Mouse (Mus musculus): ENCODE data around the gene Map3k13. TPM values are rescaled to one million over a fixed set of nuclear protein-coding genes. Genes with fewer than 3 reads are reported as not detected.
"Not testable (repeated sequence)": the region's sequence is repeated elsewhere in the genome, so short reads cannot be mapped to it uniquely, and the experiment has no call there.

The Map3k13 gene
- polyA plus RNA-seq, 1 experiment from 2014 or later, result 1.7 TPM

DNA sequence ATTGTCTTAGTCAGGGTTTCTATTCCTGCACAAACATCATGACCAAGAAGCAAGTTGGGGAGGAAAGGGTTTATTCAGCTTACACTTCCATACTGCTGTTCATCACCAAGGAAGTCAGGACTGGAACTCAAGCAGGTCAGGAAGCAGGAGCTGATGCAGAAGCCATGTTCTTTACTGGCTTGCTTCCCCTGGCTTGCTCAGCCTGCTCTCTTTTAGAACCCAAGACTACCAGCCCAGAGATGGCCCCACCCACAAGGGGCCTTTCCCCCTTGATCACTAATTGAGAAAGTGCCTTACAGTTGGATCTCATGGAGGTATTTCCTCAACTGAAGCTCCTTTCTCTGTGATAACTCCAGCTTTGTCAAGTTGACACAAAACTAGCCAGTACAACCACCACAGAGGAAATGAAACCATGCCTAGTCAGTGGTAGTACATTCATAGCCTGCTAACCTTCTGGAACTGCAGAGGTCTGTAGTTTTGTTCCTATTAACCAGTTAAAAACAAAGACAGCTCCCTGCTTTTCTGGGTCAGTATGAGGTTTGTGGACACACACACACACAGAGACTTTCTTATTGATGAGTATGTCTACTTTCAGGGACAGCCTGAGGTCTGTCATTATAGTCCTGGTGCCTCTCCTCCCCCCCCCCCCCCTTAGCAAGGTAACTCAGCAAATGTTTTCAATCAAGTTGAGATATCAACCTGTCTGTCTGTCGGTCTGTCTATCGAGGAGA is 901 bp upstream of the Map3k13 start:
- WGBS, result 27% methylated on average over 2 of the region's 2 CpGs
- H3K4me2 ChIP-seq (ENCODE audit: low read length), result peak overlapping the region; percentile 74
- H3K9me3 ChIP-seq (ENCODE audit: control insufficient read depth, low read length); H3K36me3 ChIP-seq (ENCODE audit: control insufficient read depth, insufficient read depth, low read length); DNase-seq (ENCODE audit: low spot score); H3K27me3 ChIP-seq (replicated peaks; ENCODE audit: control insufficient read depth, insufficient read depth, low read length); H3K27ac ChIP-seq (ENCODE audit: low read depth); H3K4me1 ChIP-seq (replicated peaks; ENCODE audit: control insufficient read depth, insufficient read depth, low read length): not testable (repeated sequence)
- ATAC-seq (replicated peaks; ENCODE audit: low FRiP score, low TSS enrichment, low read depth), result peak; percentile 1; the same call in 1 of the 2 replicates
- H3K4me3 ChIP-seq (ENCODE audit: low read depth, low read length), result peak overlapping the region; percentile 88
- H3K9ac ChIP-seq (ENCODE audit: low read length), result peak overlapping the region; percentile 74

GRCm38 (mm10) chr16:21794697-21795045 is 525 bp downstream of the Map3k13 start:
- ATAC-seq (replicated peaks; ENCODE audit: low FRiP score, low TSS enrichment, low read depth) (no peak), DNase-seq (ENCODE audit: low spot score) (no peak)
- H3K4me1 ChIP-seq (replicated peaks; ENCODE audit: control insufficient read depth, insufficient read depth, low read length), result 0 out of 2 replicates have a peak, but pooled peaks cover 4% of the 10 kb centered on the region
- peak overlapping the region; percentile 88 for H3K4me3 ChIP-seq (ENCODE audit: low read depth, low read length)
- WGBS, result 1% methylated on average over 14 of the region's 14 CpGs
- peak overlapping the region; percentile 74 for H3K4me2 ChIP-seq (ENCODE audit: low read length)
- peak overlapping the region; percentile 74 for H3K9ac ChIP-seq (ENCODE audit: low read length)
- no peaks in the 10 kb centered on the region for H3K9me3 ChIP-seq (ENCODE audit: control insufficient read depth, low read length)
- H3K27ac ChIP-seq (ENCODE audit: low read depth), result peak overlapping the region; percentile 82
- H3K36me3 ChIP-seq (ENCODE audit: control insufficient read depth, insufficient read depth, low read length), result no peaks in the 10 kb centered on the region
- no peaks in the 10 kb centered on the region for H3K27me3 ChIP-seq (replicated peaks; ENCODE audit: control insufficient read depth, insufficient read depth, low read length)

DNA sequence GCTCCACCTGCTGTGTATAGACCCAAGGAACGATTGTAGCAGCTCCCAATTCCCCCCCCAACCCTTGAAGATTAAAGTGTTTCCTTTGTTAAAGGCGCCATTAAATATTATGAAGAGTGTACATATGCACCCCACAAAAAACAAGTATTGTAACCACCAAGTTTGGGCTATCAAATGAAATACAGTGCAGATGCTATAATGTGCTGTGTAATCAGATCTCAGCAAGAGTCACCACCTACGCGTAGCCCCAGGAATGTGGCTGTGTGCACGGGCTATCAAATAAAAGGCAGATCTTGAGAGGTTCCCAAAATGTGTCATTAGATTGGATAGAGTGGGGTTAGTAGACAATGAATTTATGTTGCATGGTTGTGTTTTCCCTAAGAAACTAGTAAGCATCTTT is 925 bp downstream of the Map3k13 start:
- Histone ChIP-seq H3K4me2 (ENCODE audit: low read length) (peak overlapping the region; percentile 74), H3K4me3 (ENCODE audit: low read depth, low read length) (peak overlapping the region; percentile 88), H3K9me3 (ENCODE audit: control insufficient read depth, low read length) (no peaks in the 10 kb centered on the region), H3K9ac (ENCODE audit: low read length) (peak overlapping the region; percentile 74; the same call in 1 of the 2 replicates), H3K27ac (ENCODE audit: low read depth) (no peak overlapping the region), H3K36me3 (ENCODE audit: control insufficient read depth, insufficient read depth, low read length) (no peaks in the 10 kb centered on the region), H3K4me1 (replicated peaks; ENCODE audit: control insufficient read depth, insufficient read depth, low read length) (0 out of 2 replicates have a peak, but pooled peaks cover 4% of the 10 kb centered on the region), H3K27me3 (replicated peaks; ENCODE audit: control insufficient read depth, insufficient read depth, low read length) (no peaks in the 10 kb centered on the region)
- DNase-seq (ENCODE audit: low spot score) (no peak), ATAC-seq (replicated peaks; ENCODE audit: low FRiP score, low TSS enrichment, low read depth) (no peak)
- 25% methylated on average over 5 of the region's 5 CpGs for WGBS

DNA sequence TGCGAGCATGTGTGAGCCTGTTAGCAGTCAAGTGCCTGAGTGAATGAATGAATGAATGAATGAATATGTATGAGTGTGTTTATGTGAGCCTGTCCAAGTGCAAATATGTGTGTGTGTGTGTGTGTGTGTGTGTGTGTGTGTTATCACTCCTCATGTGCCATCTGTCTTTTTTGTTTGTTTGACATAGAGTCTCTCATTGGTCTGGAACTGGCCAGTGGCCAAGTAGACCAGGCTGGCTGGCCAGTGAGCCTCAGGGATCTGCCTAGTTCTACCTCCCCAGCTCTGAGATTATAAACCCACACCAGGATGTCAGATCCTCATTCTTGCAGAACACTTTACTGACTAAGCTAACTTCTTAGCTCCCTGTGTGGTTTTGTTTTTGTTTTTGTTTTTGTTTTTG is 10.1 kb downstream of the Map3k13 start:
- no peak overlapping the region for H3K4me2 ChIP-seq (ENCODE audit: low read length)
- WGBS, result 97% methylated on average over 1 of the region's 1 CpGs
- peaks cover 12% of the 10 kb centered on the region; the same call in 1 of the 2 replicates for H3K36me3 ChIP-seq (ENCODE audit: control insufficient read depth, insufficient read depth, low read length)
- DNase-seq (ENCODE audit: low spot score) (no peak), ATAC-seq (replicated peaks; ENCODE audit: low FRiP score, low TSS enrichment, low read depth) (no peak)
- no peak overlapping the region for H3K9ac ChIP-seq (ENCODE audit: low read length)
- no peaks in the 10 kb centered on the region for H3K9me3 ChIP-seq (ENCODE audit: control insufficient read depth, low read length)
- H3K4me1 ChIP-seq (replicated peaks; ENCODE audit: control insufficient read depth, insufficient read depth, low read length), result no peaks in the 10 kb centered on the region
- no peak overlapping the region for H3K4me3 ChIP-seq (ENCODE audit: low read depth, low read length)
- H3K27me3 ChIP-seq (replicated peaks; ENCODE audit: control insufficient read depth, insufficient read depth, low read length), result no peaks in the 10 kb centered on the region
- no peak overlapping the region for H3K27ac ChIP-seq (ENCODE audit: low read depth)

- DNase-seq (ENCODE audit: low spot score), result no peak
- no peak overlapping the region for H3K9ac ChIP-seq (ENCODE audit: low read length)
- 92% methylated on average over 1 of the region's 1 CpGs for WGBS
Observed at GRCm38 (mm10) chr16:21806892-21807291, 12.7 kb downstream of the Map3k13 start.

GRCm38 (mm10) chr16:21807786-21808185 is 13.6 kb downstream of the Map3k13 start:
- H3K27ac ChIP-seq (ENCODE audit: low read depth); H3K4me1 ChIP-seq (replicated peaks; ENCODE audit: control insufficient read depth, insufficient read depth, low read length); H3K9me3 ChIP-seq (ENCODE audit: control insufficient read depth, low read length); H3K4me3 ChIP-seq (ENCODE audit: low read depth, low read length); H3K27me3 ChIP-seq (replicated peaks; ENCODE audit: control insufficient read depth, insufficient read depth, low read length); ATAC-seq (replicated peaks; ENCODE audit: low FRiP score, low TSS enrichment, low read depth); H3K4me2 ChIP-seq (ENCODE audit: low read length); H3K9ac ChIP-seq (ENCODE audit: low read length); DNase-seq (ENCODE audit: low spot score); H3K36me3 ChIP-seq (ENCODE audit: control insufficient read depth, insufficient read depth, low read length): not testable (repeated sequence)
- 91% methylated on average over 7 of the region's 7 CpGs for WGBS

More at GRCm38 (mm10) chr16:21806892-21807291, 12.7 kb downstream of the Map3k13 start:
- H3K4me2 ChIP-seq (ENCODE audit: low read length), result no peak overlapping the region
- H3K27me3 ChIP-seq (replicated peaks; ENCODE audit: control insufficient read depth, insufficient read depth, low read length), result no peaks in the 10 kb centered on the region
- no peak overlapping the region for H3K4me3 ChIP-seq (ENCODE audit: low read depth, low read length)
- peaks cover 5% of the 10 kb centered on the region; the same call in 1 of the 2 replicates for H3K36me3 ChIP-seq (ENCODE audit: control insufficient read depth, insufficient read depth, low read length)
- no peak overlapping the region for H3K27ac ChIP-seq (ENCODE audit: low read depth)
- no peak for ATAC-seq (replicated peaks; ENCODE audit: low FRiP score, low TSS enrichment, low read depth)
- no peaks in the 10 kb centered on the region for H3K9me3 ChIP-seq (ENCODE audit: control insufficient read depth, low read length)
- no peaks in the 10 kb centered on the region for H3K4me1 ChIP-seq (replicated peaks; ENCODE audit: control insufficient read depth, insufficient read depth, low read length)

DNA sequence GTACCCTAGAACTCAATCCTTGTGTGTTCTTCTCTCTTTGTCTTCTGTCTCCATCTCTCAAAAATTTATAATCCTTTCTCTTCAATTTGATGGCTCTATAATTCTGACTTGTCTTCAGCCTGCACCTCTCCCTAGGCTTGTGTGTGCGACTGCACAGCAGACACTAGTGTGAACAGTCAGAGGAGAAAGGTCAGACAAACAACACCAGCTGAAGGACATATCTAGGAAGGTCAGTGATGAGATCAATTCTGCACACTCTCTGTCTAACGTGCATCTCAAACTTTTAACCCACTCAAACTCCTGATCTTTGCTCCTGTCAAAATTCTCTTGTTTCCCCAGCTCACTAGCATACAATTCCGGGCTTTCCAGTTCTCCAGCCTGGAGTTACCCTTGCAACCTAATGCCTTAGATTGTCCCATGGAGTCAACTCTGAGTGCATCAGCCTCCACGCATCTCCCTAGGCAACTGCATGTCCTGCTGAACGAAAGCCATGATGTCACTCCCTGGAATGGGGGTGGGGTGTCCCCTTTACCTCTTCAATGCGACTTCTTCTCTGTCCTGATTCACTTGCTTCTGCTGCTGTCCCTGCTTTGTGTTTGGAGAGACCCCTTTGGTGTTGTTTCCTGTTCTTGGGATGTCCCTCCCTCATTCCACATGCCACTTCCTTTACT is 19.2 kb downstream of the Map3k13 start:
- no peak overlapping the region for H3K4me2 ChIP-seq (ENCODE audit: low read length)
- H3K27ac ChIP-seq (ENCODE audit: low read depth), result no peak overlapping the region

GRCm38 (mm10) chr16:21814861-21815668 is 20.9 kb downstream of the Map3k13 start:
- 0 out of 2 replicates have a peak overlapping the region, but pooled peaks have one; percentile 14 for H3K4me2 ChIP-seq (ENCODE audit: low read length)
- H3K9ac ChIP-seq (ENCODE audit: low read length), result no peak overlapping the region
- ATAC-seq (replicated peaks; ENCODE audit: low FRiP score, low TSS enrichment, low read depth), result no peak
- no peaks in the 10 kb centered on the region for H3K4me1 ChIP-seq (replicated peaks; ENCODE audit: control insufficient read depth, insufficient read depth, low read length)
- H3K4me3 ChIP-seq (ENCODE audit: low read depth, low read length), result no peak overlapping the region
- H3K9me3 ChIP-seq (ENCODE audit: control insufficient read depth, low read length), result no peaks in the 10 kb centered on the region
- no peak overlapping the region for H3K27ac ChIP-seq (ENCODE audit: low read depth)
- peak; percentile 65 for DNase-seq (ENCODE audit: low spot score)
- no peaks in the 10 kb centered on the region for H3K27me3 ChIP-seq (replicated peaks; ENCODE audit: control insufficient read depth, insufficient read depth, low read length)
- H3K36me3 ChIP-seq (ENCODE audit: control insufficient read depth, insufficient read depth, low read length), result no peaks in the 10 kb centered on the region
- 58% methylated on average over 11 of the region's 11 CpGs for WGBS

More for the DNA sequence above, 19.2 kb downstream of the Map3k13 start:
- Histone ChIP-seq H3K9me3 (ENCODE audit: control insufficient read depth, low read length) (no peaks in the 10 kb centered on the region), H3K9ac (ENCODE audit: low read length) (no peak overlapping the region), H3K27me3 (replicated peaks; ENCODE audit: control insufficient read depth, insufficient read depth, low read length) (no peaks in the 10 kb centered on the region), H3K4me3 (ENCODE audit: low read depth, low read length) (no peak overlapping the region), H3K4me1 (replicated peaks; ENCODE audit: control insufficient read depth, insufficient read depth, low read length) (no peaks in the 10 kb centered on the region), H3K36me3 (ENCODE audit: control insufficient read depth, insufficient read depth, low read length) (no peaks in the 10 kb centered on the region)
- WGBS, result 61% methylated on average over 6 of the region's 6 CpGs
- ATAC-seq (replicated peaks; ENCODE audit: low FRiP score, low TSS enrichment, low read depth) (no peak), DNase-seq (ENCODE audit: low spot score) (no peak)
